Mouse (Mus musculus) CH12.LX (cell line): Measurements from ENCODE around the gene Zbtb9. TPM values are rescaled to one million over a fixed set of nuclear protein-coding genes. Genes with fewer than 3 reads are reported as not detected.

Experiments used
- DNase-seq: peaks from one replicate; pipeline ENCODE4 v3.0.0-alpha.2; 2013; ENCODE audit errors: extremely low read depth
- H3K27ac ChIP-seq: 2 replicates; pipeline ENCODE4 v1.5.1; 2012; ENCODE audit warnings: low read depth, mild to moderate bottlenecking, control low read depth, moderate library complexity; ENCODE audit not compliant: insufficient read depth
- H3K27me3 ChIP-seq: replicated peaks from 2 replicates; pipeline ENCODE3; 2012; ENCODE audit warnings: inconsistent platforms
- H3K36me3 ChIP-seq, 2 experiments: replicated peaks in 1 of 2; 2 replicates each; pipeline versions ENCODE3 to v1.6.1; 2012; ENCODE audit warnings: inconsistent platforms in 1 of 2, low read length in 1 of 2, mild to moderate bottlenecking in 1 of 2, mixed read lengths in 1 of 2, moderate library complexity in 1 of 2; ENCODE audit not compliant: control insufficient read depth in 1 of 2, insufficient read depth in 1 of 2
- H3K4me1 ChIP-seq, 2 experiments: 2 replicates each; pipeline ENCODE4 v1.6.1; 2012; ENCODE audit warnings: inconsistent platforms in 1 of 2, moderate library complexity in 1 of 2; ENCODE audit not compliant: insufficient read depth in 2 of 2, control insufficient read depth in 1 of 2
- H3K4me2 ChIP-seq: 2 replicates; pipeline ENCODE4 v1.6.1; 2012; ENCODE audit warnings: low read depth, mild to moderate bottlenecking, control low read depth; ENCODE audit not compliant: poor library complexity, insufficient read depth, severe bottlenecking
- H3K4me3 ChIP-seq, 3 experiments: fragments of 150-350 bp in 1 of 3; sonication (generic) in 1 of 3; replicated peaks in 1 of 3; 2 replicates each; pipeline versions ENCODE3 to v1.5.1; 2011 to 2012; ENCODE audit warnings: low read depth in 2 of 3, low read length in 2 of 3, mild to moderate bottlenecking in 2 of 3, moderate library complexity in 2 of 3, control low read depth in 1 of 3, improper control_type of control experiment in 1 of 3, inconsistent platforms in 1 of 3, mixed read lengths in 1 of 3; ENCODE audit not compliant: poor library complexity in 1 of 3
- H3K79me2 ChIP-seq: replicated peaks from 2 replicates; pipeline ENCODE4 v1.6.1; 2012; ENCODE audit warnings: mild to moderate bottlenecking, moderate library complexity; ENCODE audit not compliant: control insufficient read depth, poor library complexity, insufficient read depth, severe bottlenecking; ENCODE audit errors: extremely low read depth
- H3K9ac ChIP-seq: 2 replicates; pipeline ENCODE4 v1.6.1; 2012; ENCODE audit warnings: low read depth, mild to moderate bottlenecking, control low read depth, moderate library complexity; ENCODE audit not compliant: insufficient read depth
- H3K9me3 ChIP-seq: replicated peaks from 2 replicates; pipeline ENCODE3; 2012; ENCODE audit warnings: low read length, inconsistent platforms, mixed read lengths
- CHD2 ChIP-seq: IDR thresholded peaks from 2 replicates; pipeline ENCODE4 v1.6.1; 2011; ENCODE audit warnings: low read length, improper control_type of control experiment
- HCFC1 ChIP-seq: IDR thresholded peaks from 2 replicates; pipeline ENCODE4 v1.6.1; 2012; ENCODE audit warnings: low read depth, mild to moderate bottlenecking, inconsistent platforms, low read length, improper control_type of control experiment
- MAZ ChIP-seq: IDR thresholded peaks from 2 replicates; pipeline ENCODE4 v1.6.1; 2012; ENCODE audit warnings: low read depth, mild to moderate bottlenecking, inconsistent platforms, low read length, improper control_type of control experiment, moderate library complexity
- MEF2A ChIP-seq: IDR thresholded peaks from 2 replicates; pipeline ENCODE4 v1.6.1; 2014; ENCODE audit warnings: low read depth, mild to moderate bottlenecking, inconsistent platforms, low read length, improper control_type of control experiment, borderline replicate concordance
- MXI1 ChIP-seq: IDR thresholded peaks from 2 replicates; pipeline ENCODE4 v1.6.1; 2011; ENCODE audit warnings: mild to moderate bottlenecking, low read depth, low read length, improper control_type of control experiment
- NRF1 ChIP-seq: IDR thresholded peaks from 2 replicates; pipeline ENCODE4 v1.6.1; 2014; ENCODE audit warnings: low read depth, mild to moderate bottlenecking, inconsistent platforms, low read length, improper control_type of control experiment, moderate library complexity
- POLR2A ChIP-seq: IDR thresholded peaks from 2 replicates; pipeline ENCODE4 v1.6.1; 2011; ENCODE audit warnings: low read depth, mild to moderate bottlenecking, improper control_type of control experiment, low read length
- RAD21 ChIP-seq: IDR thresholded peaks from 2 replicates; pipeline ENCODE4 v1.6.1; 2011; ENCODE audit warnings: low read depth, mild to moderate bottlenecking, low read length, improper control_type of control experiment, moderate library complexity
- USF1 ChIP-seq: IDR thresholded peaks from 2 replicates; pipeline ENCODE4 v1.6.1; 2014; ENCODE audit warnings: low read depth, mild to moderate bottlenecking, inconsistent platforms, low read length, improper control_type of control experiment
- ZC3H11A ChIP-seq: IDR thresholded peaks from 2 replicates; pipeline ENCODE4 v1.6.1; 2012; ENCODE audit warnings: low read depth, mild to moderate bottlenecking, inconsistent platforms, low read length, improper control_type of control experiment
- ZNF384 ChIP-seq: IDR thresholded peaks from 2 replicates; pipeline ENCODE4 v1.6.1; 2012; ENCODE audit warnings: low read depth, low read length, improper control_type of control experiment, inconsistent platforms
- dilution Hi-C: fragments of 300-500 bp; cut with MboI; formaldehyde crosslinking; loops from 2 replicates; pipeline ENCODE4 v1.14.3; 2020; ENCODE audit warnings: low sequenced_read_pairs; ENCODE audit not compliant: extremely low pct_unique_long_range_greater_than_20kb, extremely low pct_ligation_motif_present
- in situ Hi-C: fragments of 300-500 bp; cut with MboI; formaldehyde crosslinking; loops from 3 replicates; pipeline ENCODE4 v1.14.3; 2019; ENCODE audit warnings: low sequenced_read_pairs, low pct_ligation_motif_present, low pct_unique_long_range_greater_than_20kb, mixed read lengths
- polyA plus RNA-seq: library from polyadenylated mRNA; unstranded; fragments of >175 nt; gene quantifications from 2 replicates; pipeline ENCODE4 v1.2.1, GENCODE M21; 2012; ENCODE audit warnings: low read depth; ENCODE audit not compliant: insufficient read length
- total RNA-seq, 2 experiments: library from RNA; depleted of rRNA; stranded (reverse); fragments of 300-350 nt in 1 of 2; fragments of >200 nt in 1 of 2; gene quantifications; 2 replicates each; pipeline ENCODE4 v1.2.3; 2012 to 2014

Gene Zbtb9
- total and polyA plus RNA-seq, 3 experiments = 2.0 to 14.3 (median 8.1) TPM

DNA sequence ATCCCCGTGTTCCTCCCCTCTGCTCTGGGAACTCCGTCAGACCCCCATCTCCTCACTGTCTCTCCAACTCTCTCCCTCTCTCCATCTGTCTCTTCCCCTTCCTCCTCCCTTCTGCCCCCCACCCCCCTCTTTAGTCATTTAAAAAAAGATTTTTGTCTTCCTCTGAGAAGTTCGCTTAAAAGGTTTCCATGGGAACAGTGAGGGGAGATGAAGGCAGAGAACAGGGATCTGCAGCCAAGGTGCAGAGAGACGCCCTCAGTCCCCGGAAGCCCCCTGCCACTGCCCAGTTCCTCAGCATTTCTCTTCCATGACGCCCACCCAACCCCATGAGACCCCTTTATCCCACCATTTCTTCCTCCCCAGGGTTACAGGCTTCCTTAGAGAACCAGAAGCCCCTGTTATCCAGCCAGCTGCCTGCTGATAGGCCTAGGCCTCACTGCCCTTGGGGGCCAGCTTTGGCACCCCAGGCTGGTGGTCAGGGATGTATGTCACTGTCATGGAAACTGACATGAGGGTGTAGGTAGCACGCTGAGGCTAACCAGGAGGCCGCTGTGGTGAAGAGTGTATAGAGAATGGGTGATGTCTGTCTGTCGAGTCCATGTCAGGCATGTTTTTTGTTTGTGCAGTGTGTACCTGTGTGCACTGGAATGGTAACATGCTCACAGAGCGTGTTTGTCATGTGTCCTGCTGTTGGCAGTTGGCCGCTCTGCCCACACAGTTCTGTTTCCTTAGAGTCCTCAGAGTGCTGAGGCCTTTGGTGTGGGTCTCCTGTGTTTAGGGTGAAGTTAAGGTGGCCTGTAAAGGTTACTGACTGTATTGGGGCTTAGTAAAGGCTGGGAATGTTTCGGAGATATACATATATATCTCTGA, 25.5 kb upstream of the Zbtb9 start:
- H3K9ac ChIP-seq = no peak overlapping the region
- DNase-seq = no peak
- in situ Hi-C loops = no loop called here
- TF ChIP-seq NRF1 (no peak), HCFC1 (no peak), RAD21 (no peak), USF1 (no peak), MEF2A (no peak), ZC3H11A (no peak), CHD2 (no peak), ZNF384 (no peak), POLR2A (no peak), MAZ (no peak)
- H3K4me2 ChIP-seq = no peak overlapping the region
- no peaks in the 10 kb centered on the region for H3K36me3 ChIP-seq
- H3K27me3 ChIP-seq = peaks cover 85% of the 10 kb centered on the region
- H3K4me3 ChIP-seq = no peak overlapping the region
- H3K79me2 ChIP-seq = no peaks in the 10 kb centered on the region
- peaks cover 6 to 10% of the 10 kb centered on the region in 2 experiments; a peak in 3 of 4 replicates for H3K4me1 ChIP-seq
- no peaks in the 10 kb centered on the region for H3K9me3 ChIP-seq
- dilution Hi-C loops = no loop called here
- no peak overlapping the region for H3K27ac ChIP-seq

DNA sequence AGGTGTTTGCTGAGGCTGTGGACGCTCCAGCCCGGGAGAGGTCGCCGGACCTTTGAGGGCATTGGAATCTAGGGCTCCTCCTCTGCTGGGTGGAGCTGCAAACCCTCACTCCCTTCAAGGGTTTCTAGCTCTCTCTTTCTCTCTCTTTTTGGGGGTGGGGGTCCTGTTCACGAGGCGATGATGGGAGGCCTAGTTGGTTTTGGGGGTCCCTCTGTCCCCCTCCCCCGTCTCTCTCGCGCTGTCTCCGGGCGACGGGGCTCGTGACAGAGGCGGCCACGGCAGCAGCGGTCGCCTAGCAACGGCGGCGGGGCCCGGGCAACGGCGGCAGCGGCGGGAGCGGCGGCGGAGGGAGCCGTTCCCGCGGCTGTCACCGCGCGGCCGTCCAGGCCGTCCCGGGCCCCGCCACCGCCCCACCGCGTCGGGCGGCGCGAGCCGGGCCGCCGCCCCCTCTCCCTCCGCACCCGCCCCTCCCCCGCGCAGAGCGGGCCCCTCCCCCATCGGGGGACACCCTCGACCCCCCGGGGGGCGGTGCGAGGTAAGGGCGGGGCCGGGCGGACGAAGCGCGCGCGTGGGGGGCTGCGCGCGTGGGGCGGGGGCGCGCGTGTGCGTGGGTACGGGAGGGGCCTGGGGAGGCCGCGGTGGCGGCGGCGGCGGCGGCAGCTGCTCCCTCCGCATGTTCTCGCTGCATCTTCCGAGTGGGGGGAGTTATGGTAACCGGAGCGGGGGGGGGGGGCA, 24.5 kb upstream of the Zbtb9 start:
- in situ Hi-C loops (no loop called here), dilution Hi-C loops (no loop called here)
- Histone ChIP-seq H3K27me3 (peaks cover 88% of the 10 kb centered on the region), H3K9ac (peak overlapping the region; percentile 50), H3K4me3 (peak overlapping the region; percentile 28 to 63 (median 33)), H3K4me2 (peak overlapping the region; percentile 58), H3K27ac (no peak overlapping the region), H3K79me2 (no peaks in the 10 kb centered on the region), H3K9me3 (no peaks in the 10 kb centered on the region), H3K36me3 (no peaks in the 10 kb centered on the region), H3K4me1 (peaks cover 6 to 10% of the 10 kb centered on the region in 2 experiments; a peak in 3 of 4 replicates)
- no peak for DNase-seq
- TF ChIP-seq MXI1 = 0 out of 2 replicates have a peak, but pooled peaks have one; percentile 36
- TF ChIP-seq ZNF384 = no peak
